22 mouse cellular contexts compared by ENCODE assay signal in the genomic region with DNA sequence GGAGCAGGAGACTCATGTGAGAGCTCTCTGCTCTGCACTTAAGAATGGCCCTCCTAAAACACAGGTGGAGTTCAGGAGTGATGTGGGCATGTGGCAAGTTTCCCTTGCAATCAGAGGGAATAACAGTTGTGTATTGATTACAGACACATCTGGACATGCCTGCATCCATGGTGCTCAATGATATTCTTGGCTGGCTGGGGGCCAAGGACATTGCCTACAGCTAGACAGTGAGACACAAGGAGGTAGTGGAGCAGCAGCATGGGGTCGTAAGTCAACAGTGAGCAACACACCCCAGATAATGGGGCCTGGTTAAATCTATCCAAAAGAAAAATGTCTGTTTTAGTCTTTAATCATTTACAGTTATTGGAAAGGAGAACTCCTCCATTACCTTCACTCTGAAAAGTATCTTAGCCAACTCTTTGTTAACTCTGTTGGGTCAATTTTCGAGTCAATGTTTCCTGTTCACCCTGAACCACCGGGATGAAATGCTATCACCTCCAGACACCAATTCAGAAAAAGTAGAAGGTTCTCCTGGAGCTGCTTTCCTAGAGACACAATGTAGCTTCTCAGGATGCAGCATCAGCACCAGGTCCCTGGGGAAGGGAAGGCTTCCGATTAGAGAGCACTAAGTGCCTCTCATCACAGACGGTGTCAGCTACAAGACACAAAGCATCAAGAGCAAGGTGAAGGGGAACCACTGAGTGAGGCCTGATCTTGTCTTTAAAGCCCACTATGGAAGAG.
A peak's percentile ranks its signal among the peaks of the same experiment; 100 is the strongest.
DNase-seq lines count a peak whose midpoint lies in the region; ATAC-seq and TF ChIP-seq lines count a peak whose summit lies in the region.
"Had no signal": no experiment of that assay in that cellular context is flagged by ENCODE, and none has a peak within 500 bp of the region (broad histone marks: within the 10 kb centered on the region; RNA-seq: fewer than 3 reads in every experiment).

No protein-coding gene starts in this region.

- no peaks in the 10 kb centered on the region for H3K9me3 ChIP-seq in heart, embryonic 12.5 days (replicated peaks)
- H3K9me3 ChIP-seq in forebrain, embryonic 10.5 days, result no peaks in the 10 kb centered on the region
- H3K9me3 ChIP-seq: embryonic facial prominence, embryonic 12.5 days; embryonic facial prominence, embryonic 15.5 days; forebrain, embryonic 12.5 days; forebrain, embryonic 15.5 days; heart, embryonic 10.5 days; hindbrain, embryonic 12.5 days; hindbrain, embryonic 15.5 days had no signal

- H3K4me1 ChIP-seq in heart, embryonic 12.5 days (replicated peaks), result 0 out of 2 replicates have a peak, but pooled peaks cover 3% of the 10 kb centered on the region
- H3K4me1 ChIP-seq in testis, adult 2 months (ENCODE audit: control insufficient read depth, insufficient read depth, low read length), result no peaks in the 10 kb centered on the region
- H3K4me1 ChIP-seq in forebrain, embryonic 10.5 days, result peaks cover 39% of the 10 kb centered on the region
- H3K4me1 ChIP-seq: embryonic facial prominence, embryonic 15.5 days had no signal

- no peak for TF ChIP-seq CTCF in testis, adult 2 months (IDR thresholded peaks at IDR 0.05; ENCODE audit: control insufficient read depth, insufficient read depth, insufficient replicate concordance, low read depth, low read length)

- ATAC-seq in heart, embryonic 12.5 days (ENCODE audit: insufficient number of reproducible peaks, low FRiP score), result no peak
- ATAC-seq: activated CD4-positive, CD25-positive, alpha-beta regulatory T cell, adult 4 months; CD4-positive, CD25-positive, alpha-beta regulatory T cell, adult 4 months; forebrain, embryonic 15.5 days; intestine, postnatal 0 days had no signal

- no peak overlapping the region for H3K4me2 ChIP-seq in heart, embryonic 12.5 days
- H3K4me2 ChIP-seq: embryonic facial prominence, embryonic 12.5 days; embryonic facial prominence, embryonic 15.5 days; forebrain, embryonic 12.5 days; forebrain, embryonic 15.5 days; hindbrain, embryonic 12.5 days; hindbrain, embryonic 15.5 days had no signal

- TF ChIP-seq POLR2A in testis, adult 2 months (IDR thresholded peaks at IDR 0.05; ENCODE audit: control insufficient read depth, low read depth, low read length), result no peak

- no peak overlapping the region for H3K4me3 ChIP-seq in heart, embryonic 12.5 days
- peak overlapping the region; percentile 39; the same call in 1 of the 2 replicates for H3K4me3 ChIP-seq in testis, adult 2 months (ENCODE audit: control insufficient read depth, low read depth, low read length)
- no peak overlapping the region for H3K4me3 ChIP-seq in forebrain, embryonic 10.5 days
- H3K4me3 ChIP-seq: embryonic facial prominence, embryonic 12.5 days; embryonic facial prominence, embryonic 15.5 days; forebrain, embryonic 12.5 days; forebrain, embryonic 15.5 days; heart, adult 2 months; heart, embryonic 10.5 days; hindbrain, embryonic 12.5 days; hindbrain, embryonic 15.5 days had no signal

- 75% methylated on average over 5 of the region's 5 CpGs for WGBS in heart, embryonic 12.5 days
- WGBS in forebrain, embryonic 10.5 days, result 89% methylated on average over 5 of the region's 5 CpGs

- H3K27ac ChIP-seq in heart, embryonic 12.5 days (ENCODE audit: poor library complexity, severe bottlenecking), result no peak overlapping the region
- no peak overlapping the region for H3K27ac ChIP-seq in testis, adult 2 months (ENCODE audit: control insufficient read depth, insufficient read depth, low read depth, low read length)
- no peak overlapping the region for H3K27ac ChIP-seq in forebrain, embryonic 10.5 days
- H3K27ac ChIP-seq: embryonic facial prominence, embryonic 12.5 days; embryonic facial prominence, embryonic 15.5 days; forebrain, embryonic 12.5 days; forebrain, embryonic 15.5 days; heart, adult 2 months; heart, embryonic 10.5 days; hindbrain, embryonic 12.5 days; hindbrain, embryonic 15.5 days had no signal

- no peak overlapping the region for H3K9ac ChIP-seq in heart, embryonic 12.5 days
- H3K9ac ChIP-seq: embryonic facial prominence, embryonic 12.5 days; embryonic facial prominence, embryonic 15.5 days; forebrain, embryonic 12.5 days; forebrain, embryonic 15.5 days; hindbrain, embryonic 12.5 days; hindbrain, embryonic 15.5 days had no signal

- DNase-seq in cerebellum, adult 9-10 months, result peak; percentile 58
- no peak for DNase-seq in cerebellum, postnatal 4 days (ENCODE audit: low spot score in 2 of 2)
- peak; percentile 56 for DNase-seq in heart, adult 11 months
- DNase-seq in testis, postnatal 10 days (ENCODE audit: low spot score), result no peak
- DNase-seq in forebrain, embryonic 10.5 days (ENCODE audit: extremely low spot score, low spot score), result no peak
- DNase-seq: adrenal gland, adult 8-10 months; adrenal gland, postnatal 25 days; gastrocnemius, postnatal 25 days; heart, adult 2 months; kidney, adult 2 months had no signal

- H3K36me3 ChIP-seq in heart, embryonic 12.5 days, result no peaks in the 10 kb centered on the region
- no peaks in the 10 kb centered on the region for H3K36me3 ChIP-seq in testis, adult 2 months (ENCODE audit: control insufficient read depth, insufficient read depth, low read length)
- no peaks in the 10 kb centered on the region for H3K36me3 ChIP-seq in forebrain, embryonic 10.5 days (replicated peaks)
- H3K36me3 ChIP-seq: embryonic facial prominence, embryonic 12.5 days; embryonic facial prominence, embryonic 15.5 days; forebrain, embryonic 12.5 days; forebrain, embryonic 15.5 days; heart, embryonic 10.5 days; hindbrain, embryonic 12.5 days; hindbrain, embryonic 15.5 days had no signal

- H3K27me3 ChIP-seq in heart, embryonic 12.5 days (replicated peaks), result no peaks in the 10 kb centered on the region; the same call in 1 of the 2 replicates
- H3K27me3 ChIP-seq in testis, adult 2 months (ENCODE audit: control insufficient read depth, insufficient read depth, low read length), result no peaks in the 10 kb centered on the region
- peaks cover 7% of the 10 kb centered on the region; the same call in 1 of the 2 replicates for H3K27me3 ChIP-seq in forebrain, embryonic 10.5 days (ENCODE audit: poor library complexity, severe bottlenecking)
- H3K27me3 ChIP-seq: embryonic facial prominence, embryonic 12.5 days; embryonic facial prominence, embryonic 15.5 days; forebrain, embryonic 15.5 days; hindbrain, embryonic 12.5 days; hindbrain, embryonic 15.5 days had no signal

Comparison
In these comparisons a context has a peak if more than half of its experiments do, and no peak if none do; other contexts are left out.
1. DNase-seq: peak in cerebellum, adult 9-10 months (single experiment) and heart, adult 11 months (single experiment); none in cerebellum, postnatal 4 days (0 of 2), testis, postnatal 10 days (single experiment) and forebrain, embryonic 10.5 days (single experiment).